Mouse (Mus musculus): ENCODE measurements around the gene Birc5. TPM values are rescaled to one million over a fixed set of nuclear protein-coding genes. Genes with fewer than 3 reads are reported as not detected.

The Birc5 gene
- 228 and 244 TPM in 2 replicates for polyA plus RNA-seq (2015; fragmentation: Nextera tagmentation; extraction: Ambion mirVana)

DNA sequence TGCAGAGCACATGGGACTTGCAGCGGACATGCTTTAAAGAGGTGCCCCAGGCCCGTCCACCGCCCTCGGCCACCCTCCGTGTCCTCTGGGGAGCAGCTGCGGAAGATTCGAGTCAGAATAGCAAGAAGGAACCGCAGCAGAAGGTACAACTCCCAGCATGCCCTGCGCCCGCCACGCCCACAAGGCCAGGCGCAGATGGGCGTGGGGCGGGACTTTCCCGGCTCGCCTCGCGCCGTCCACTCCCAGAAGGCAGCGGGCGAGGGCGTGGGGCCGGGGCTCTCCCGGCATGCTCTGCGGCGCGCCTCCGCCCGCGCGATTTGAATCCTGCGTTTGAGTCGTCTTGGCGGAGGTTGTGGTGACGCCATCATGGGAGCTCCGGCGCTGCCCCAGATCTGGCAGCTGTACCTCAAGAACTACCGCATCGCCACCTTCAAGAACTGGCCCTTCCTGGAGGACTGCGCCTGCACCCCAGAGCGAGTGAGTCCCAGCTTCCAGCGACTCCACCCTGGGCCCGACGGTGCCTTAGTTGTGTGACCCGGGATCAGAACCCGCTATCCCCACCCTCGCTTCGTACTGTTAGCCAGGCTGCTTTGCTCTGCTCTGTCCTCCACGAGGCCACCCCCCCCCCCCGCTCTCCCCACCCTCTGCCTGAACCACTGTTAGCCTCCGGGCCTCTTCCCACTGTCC is at the start of gene Birc5:
Birc5 (plus strand) TSS at position 267 of the 687 bp plus-strand sequence.
- peak within 1 kb of the TSS; percentile 92 for H3K9ac ChIP-seq (ENCODE audit: low read length)
- no peaks in the 10 kb centered on the region for H3K27me3 ChIP-seq (ENCODE audit: control insufficient read depth, insufficient read depth, low read length)
- H3K36me3 ChIP-seq (ENCODE audit: control insufficient read depth, insufficient read depth): peaks cover 14% of the 10 kb centered on the region
- H3K4me3 ChIP-seq (ENCODE audit: low read length): peak within 1 kb of the TSS; percentile 77
- H3K4me1 ChIP-seq (ENCODE audit: control insufficient read depth, insufficient read depth, low read length): peaks cover 18% of the 10 kb centered on the region
- peak within 1 kb of the TSS; percentile 86 for H3K4me2 ChIP-seq (ENCODE audit: low read depth, low read length)
- peak within 1 kb of the TSS; percentile 98 for H3K27ac ChIP-seq (ENCODE audit: low read length)
- ATAC-seq (replicated peaks; ENCODE audit: extremely low read depth, insufficient read depth, low FRiP score): peak; percentile 96
- H3K9me3 ChIP-seq (replicated peaks; ENCODE audit: control insufficient read depth, low read length): no peaks in the 10 kb centered on the region
- under 1% methylated on average over 51 of the region's 51 CpGs for WGBS

DNA sequence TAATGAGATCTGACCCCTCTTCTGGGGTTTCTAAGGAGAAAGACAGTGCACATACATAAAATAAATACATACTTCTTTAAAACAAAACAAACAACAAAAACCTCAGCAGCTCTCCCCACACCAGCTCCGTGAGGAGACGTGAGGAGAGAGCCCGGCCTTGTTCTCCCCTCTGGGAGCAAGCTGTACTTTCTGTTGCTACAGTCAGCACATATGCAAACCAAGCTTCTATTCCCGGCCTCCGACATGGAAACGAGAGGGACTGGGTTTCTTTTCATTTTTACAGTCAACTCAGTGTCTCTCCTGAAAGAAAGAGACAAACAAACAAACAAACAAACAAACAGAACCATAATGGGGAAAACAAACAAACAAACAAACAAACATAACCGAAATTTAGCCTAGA is 49.0 kb upstream of the Birc5 start:
- H3K4me3 ChIP-seq (ENCODE audit: low read length): no peak overlapping the region
- peaks cover 8% of the 10 kb centered on the region for H3K4me1 ChIP-seq (ENCODE audit: control insufficient read depth, insufficient read depth, low read length)
- no peak overlapping the region for H3K27ac ChIP-seq (ENCODE audit: low read length)
- no peak for ATAC-seq (replicated peaks; ENCODE audit: extremely low read depth, insufficient read depth, low FRiP score)
- no peaks in the 10 kb centered on the region for H3K9me3 ChIP-seq (replicated peaks; ENCODE audit: control insufficient read depth, low read length)
- no peaks in the 10 kb centered on the region for H3K36me3 ChIP-seq (ENCODE audit: control insufficient read depth, insufficient read depth)
- no peaks in the 10 kb centered on the region for H3K27me3 ChIP-seq (ENCODE audit: control insufficient read depth, insufficient read depth, low read length)
- no peak overlapping the region for H3K9ac ChIP-seq (ENCODE audit: low read length)
- H3K4me2 ChIP-seq (ENCODE audit: low read depth, low read length): no peak overlapping the region
- WGBS: 81% methylated on average over 7 of the region's 7 CpGs

DNA sequence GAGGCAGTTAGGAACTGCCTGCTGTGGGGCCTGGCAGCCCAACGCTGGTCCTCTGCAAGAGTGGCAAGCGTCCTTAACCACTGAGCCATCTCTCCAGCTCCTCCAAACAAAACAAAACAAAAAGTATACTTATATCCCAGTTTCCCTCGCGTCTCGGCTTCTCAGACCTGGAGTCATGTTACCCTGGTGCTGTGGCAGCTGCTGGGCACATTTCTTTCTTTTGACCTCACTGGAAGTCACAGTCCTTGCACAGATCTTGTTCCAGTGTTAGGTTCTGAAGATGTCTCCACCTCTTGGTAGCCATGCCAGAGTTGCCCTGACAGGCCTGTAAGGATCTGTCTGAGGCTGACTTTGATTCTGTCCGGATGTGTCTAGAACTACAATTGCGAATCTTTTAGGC is 47.4 kb upstream of the Birc5 start:
- Histone ChIP-seq H3K27me3 (ENCODE audit: control insufficient read depth, insufficient read depth, low read length) (no peaks in the 10 kb centered on the region), H3K36me3 (ENCODE audit: control insufficient read depth, insufficient read depth) (no peaks in the 10 kb centered on the region), H3K4me2 (ENCODE audit: low read depth, low read length) (no peak overlapping the region), H3K4me1 (ENCODE audit: control insufficient read depth, insufficient read depth, low read length) (peaks cover 8% of the 10 kb centered on the region), H3K4me3 (ENCODE audit: low read length) (no peak overlapping the region), H3K9ac (ENCODE audit: low read length) (no peak overlapping the region), H3K27ac (ENCODE audit: low read length) (no peak overlapping the region), H3K9me3 (replicated peaks; ENCODE audit: control insufficient read depth, low read length) (no peaks in the 10 kb centered on the region)
- WGBS: 71% methylated on average over 7 of the region's 7 CpGs
- ATAC-seq (replicated peaks; ENCODE audit: extremely low read depth, insufficient read depth, low FRiP score): no peak

DNA sequence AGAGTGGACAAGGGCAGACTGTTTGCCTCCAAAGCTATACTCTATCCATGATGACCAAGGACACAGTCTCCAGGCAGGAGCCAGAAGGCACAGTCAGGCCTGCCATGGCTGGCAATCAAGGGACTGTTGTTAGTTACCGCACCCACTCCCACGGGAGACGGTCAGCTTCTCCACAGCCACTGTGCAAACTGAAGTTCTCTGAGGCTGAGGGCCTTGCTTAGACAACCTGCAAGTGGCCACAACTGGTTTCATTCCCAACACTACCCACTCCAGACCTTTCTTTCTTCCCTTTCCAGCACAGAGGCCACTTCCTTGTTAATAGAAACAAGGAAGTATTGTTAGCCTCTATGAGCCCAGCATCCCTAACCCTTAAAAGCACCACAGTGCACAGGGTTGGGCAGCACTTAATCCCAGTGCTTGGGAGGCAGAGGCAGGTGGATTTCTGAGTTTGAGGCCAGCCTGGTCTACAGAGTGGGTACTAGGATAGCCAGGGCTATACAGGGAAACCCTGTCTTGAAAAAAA is 45.8 kb upstream of the Birc5 start:
- ATAC-seq (replicated peaks; ENCODE audit: extremely low read depth, insufficient read depth, low FRiP score): no peak

DNA sequence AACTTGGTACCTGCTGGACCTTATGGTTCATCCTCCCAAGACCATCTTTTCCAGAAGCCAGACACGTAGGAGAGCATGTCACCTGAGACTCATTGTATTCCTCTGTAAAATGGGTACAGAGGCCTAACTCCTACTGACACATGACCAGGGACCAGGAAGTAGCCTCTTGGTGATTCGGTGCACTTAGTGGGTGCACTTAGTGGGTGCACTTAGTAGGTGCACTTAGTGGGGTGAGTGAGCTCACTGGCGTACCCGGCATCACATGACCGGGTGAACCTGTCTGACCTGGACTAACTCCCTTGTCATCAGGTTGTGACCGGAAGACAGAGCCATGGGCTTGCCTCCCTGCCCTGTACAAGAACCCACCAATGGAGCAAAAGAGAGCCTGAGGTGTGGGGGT is 42.3 kb upstream of the Birc5 start:
- no peak overlapping the region for H3K4me3 ChIP-seq (ENCODE audit: low read length)
- H3K36me3 ChIP-seq (ENCODE audit: control insufficient read depth, insufficient read depth): no peaks in the 10 kb centered on the region
- no peak overlapping the region for H3K27ac ChIP-seq (ENCODE audit: low read length)
- no peak overlapping the region for H3K9ac ChIP-seq (ENCODE audit: low read length)
- H3K4me2 ChIP-seq (ENCODE audit: low read depth, low read length): no peak overlapping the region
- H3K9me3 ChIP-seq (replicated peaks; ENCODE audit: control insufficient read depth, low read length): no peaks in the 10 kb centered on the region
- WGBS: 93% methylated on average over 6 of the region's 6 CpGs
- peaks cover 17% of the 10 kb centered on the region for H3K4me1 ChIP-seq (ENCODE audit: control insufficient read depth, insufficient read depth, low read length)
- H3K27me3 ChIP-seq (ENCODE audit: control insufficient read depth, insufficient read depth, low read length): no peaks in the 10 kb centered on the region
- no peak for ATAC-seq (replicated peaks; ENCODE audit: extremely low read depth, insufficient read depth, low FRiP score)

More for the DNA sequence above, 45.8 kb upstream of the Birc5 start:
- 89% methylated on average over 3 of the region's 3 CpGs for WGBS
- H3K27ac ChIP-seq (ENCODE audit: low read length): no peak overlapping the region
- no peak overlapping the region for H3K4me2 ChIP-seq (ENCODE audit: low read depth, low read length)
- no peak overlapping the region for H3K9ac ChIP-seq (ENCODE audit: low read length)
- H3K4me3 ChIP-seq (ENCODE audit: low read length): no peak overlapping the region
- peaks cover 4% of the 10 kb centered on the region for H3K4me1 ChIP-seq (ENCODE audit: control insufficient read depth, insufficient read depth, low read length)
- no peaks in the 10 kb centered on the region for H3K36me3 ChIP-seq (ENCODE audit: control insufficient read depth, insufficient read depth)
- H3K9me3 ChIP-seq (replicated peaks; ENCODE audit: control insufficient read depth, low read length): no peaks in the 10 kb centered on the region
- H3K27me3 ChIP-seq (ENCODE audit: control insufficient read depth, insufficient read depth, low read length): no peaks in the 10 kb centered on the region

DNA sequence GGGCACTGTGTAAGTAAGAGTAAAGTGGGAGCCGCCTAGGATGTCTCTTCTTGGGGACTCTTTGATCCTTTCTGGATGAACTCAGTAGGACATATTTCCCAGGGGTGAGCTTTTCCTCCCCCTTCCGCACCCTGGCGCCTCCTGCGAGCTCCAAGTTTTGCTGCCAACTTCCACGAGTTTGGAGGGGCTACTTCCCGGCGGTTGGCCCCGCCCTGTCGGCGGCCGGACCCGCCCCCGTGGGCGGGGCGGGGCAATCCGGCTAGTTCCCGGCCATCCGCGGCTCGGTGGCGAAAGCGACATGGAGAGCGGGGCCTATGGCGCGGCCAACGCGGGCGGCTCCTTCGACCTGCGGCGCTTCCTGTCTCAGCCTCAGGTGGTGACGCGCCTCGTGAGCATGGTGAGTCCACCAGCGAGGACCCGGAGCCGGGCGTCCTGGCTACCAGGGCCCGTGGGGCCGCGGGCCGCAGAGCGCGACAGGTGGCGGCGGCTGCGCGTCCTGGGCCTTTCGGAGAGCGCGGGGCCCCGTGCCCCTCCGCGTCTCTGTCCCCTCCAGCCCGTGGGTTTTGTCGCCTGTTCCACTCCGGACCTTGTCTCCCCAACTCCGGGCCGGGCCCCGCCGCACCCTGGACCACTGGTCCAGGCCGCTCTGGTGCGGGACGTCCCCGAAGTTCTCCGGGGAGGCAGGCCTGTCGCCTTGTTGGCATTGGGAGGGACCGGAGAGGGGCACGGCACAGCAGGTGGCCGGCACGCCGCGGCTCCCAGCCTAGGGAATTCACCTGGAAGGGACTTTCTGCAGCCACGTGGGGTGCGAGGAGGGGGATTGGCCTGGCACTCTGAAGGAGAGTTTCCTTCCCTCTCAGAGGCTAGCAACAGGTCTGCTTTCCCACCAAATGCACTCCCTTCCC is 39.4 kb upstream of the Birc5 start, which contains the start of the genes Gm20708 and Syngr2:
Gm20708 (plus strand) TSS at position 262 of the 905 bp plus-strand sequence.
Syngr2 (plus strand) TSS at position 262 of the 905 bp plus-strand sequence.
- Histone ChIP-seq H3K4me1 (ENCODE audit: control insufficient read depth, insufficient read depth, low read length) (peaks cover 27% of the 10 kb centered on the region), H3K4me3 (ENCODE audit: low read length) (peak within 1 kb of the TSS; percentile 90), H3K27me3 (ENCODE audit: control insufficient read depth, insufficient read depth, low read length) (no peaks in the 10 kb centered on the region), H3K4me2 (ENCODE audit: low read depth, low read length) (peak within 1 kb of the TSS; percentile 79), H3K9ac (ENCODE audit: low read length) (peak within 1 kb of the TSS; percentile 95), H3K9me3 (replicated peaks; ENCODE audit: control insufficient read depth, low read length) (no peaks in the 10 kb centered on the region), H3K27ac (ENCODE audit: low read length) (peak within 1 kb of the TSS; percentile 85), H3K36me3 (ENCODE audit: control insufficient read depth, insufficient read depth) (peaks cover 12% of the 10 kb centered on the region)
- under 1% methylated on average over 75 of the region's 75 CpGs for WGBS
- ATAC-seq (replicated peaks; ENCODE audit: extremely low read depth, insufficient read depth, low FRiP score): peak; percentile 69

DNA sequence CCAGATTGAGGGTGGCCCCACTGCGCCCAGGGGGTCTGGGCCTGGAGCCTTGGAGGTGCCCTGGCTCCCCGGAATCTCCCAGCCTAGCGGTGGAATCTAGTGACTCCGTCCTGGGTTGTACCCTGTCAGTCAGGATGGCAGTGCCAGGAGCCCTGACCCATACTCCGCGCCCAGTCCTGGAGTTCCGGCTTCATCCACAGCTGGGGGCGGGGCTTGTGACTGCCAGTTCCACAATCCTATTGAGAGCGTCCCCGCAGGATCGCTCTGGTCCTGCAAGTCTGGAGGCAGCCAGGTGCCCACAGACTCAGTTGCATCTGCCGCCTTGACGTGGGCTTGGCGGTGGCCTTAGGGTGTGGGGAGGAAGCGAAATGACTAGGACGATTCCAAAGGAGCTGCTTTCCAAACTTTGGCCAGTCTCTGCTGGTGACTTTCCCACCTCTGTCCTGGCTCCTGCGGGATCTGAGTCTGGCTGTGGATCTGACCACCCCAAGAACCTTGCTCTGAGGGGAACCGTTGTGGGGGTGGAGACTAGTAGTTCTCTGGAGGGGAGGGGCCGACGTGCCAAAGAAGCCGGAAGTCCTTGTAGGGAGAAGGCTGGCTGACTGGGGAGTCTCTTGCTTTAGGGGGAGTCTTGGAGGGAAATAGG is 38.5 kb upstream of the Birc5 start:
- no peaks in the 10 kb centered on the region for H3K9me3 ChIP-seq (replicated peaks; ENCODE audit: control insufficient read depth, low read length)
- H3K9ac ChIP-seq (ENCODE audit: low read length): peak overlapping the region; percentile 95
- no peaks in the 10 kb centered on the region for H3K27me3 ChIP-seq (ENCODE audit: control insufficient read depth, insufficient read depth, low read length)
- peaks cover 20% of the 10 kb centered on the region for H3K36me3 ChIP-seq (ENCODE audit: control insufficient read depth, insufficient read depth)
- peak overlapping the region; percentile 85 for H3K27ac ChIP-seq (ENCODE audit: low read length)
- ATAC-seq (replicated peaks; ENCODE audit: extremely low read depth, insufficient read depth, low FRiP score): peak; percentile 76
- under 1% methylated on average over 21 of the region's 21 CpGs for WGBS
- peak overlapping the region; percentile 79 for H3K4me2 ChIP-seq (ENCODE audit: low read depth, low read length)
- peak overlapping the region; percentile 90 for H3K4me3 ChIP-seq (ENCODE audit: low read length)
- peaks cover 34% of the 10 kb centered on the region for H3K4me1 ChIP-seq (ENCODE audit: control insufficient read depth, insufficient read depth, low read length)

DNA sequence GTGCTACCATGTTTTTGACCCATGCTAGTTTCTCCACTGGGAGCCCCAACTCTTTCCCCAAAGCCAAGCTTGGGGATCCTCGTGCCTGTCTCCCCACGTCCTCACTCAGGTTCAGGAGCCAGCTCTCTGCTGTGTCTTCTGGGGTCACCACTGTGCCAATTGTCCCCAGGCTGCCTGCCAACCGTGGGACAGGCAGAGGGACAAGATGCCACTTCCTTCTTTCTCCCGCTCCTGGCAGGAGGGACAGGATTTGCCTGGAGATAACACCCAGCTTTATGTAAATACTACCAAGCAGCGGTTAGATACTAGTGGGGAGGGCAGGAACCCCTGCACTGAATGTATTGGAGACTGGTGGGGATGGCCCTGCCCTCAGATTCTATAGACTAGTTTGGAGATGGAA is 35.2 kb upstream of the Birc5 start:
- peaks cover 42% of the 10 kb centered on the region for H3K4me1 ChIP-seq (ENCODE audit: control insufficient read depth, insufficient read depth, low read length)
- ATAC-seq (replicated peaks; ENCODE audit: extremely low read depth, insufficient read depth, low FRiP score): no peak
- no peaks in the 10 kb centered on the region for H3K27me3 ChIP-seq (ENCODE audit: control insufficient read depth, insufficient read depth, low read length)
- no peak overlapping the region for H3K4me2 ChIP-seq (ENCODE audit: low read depth, low read length)
- no peak overlapping the region for H3K9ac ChIP-seq (ENCODE audit: low read length)
- peaks cover 42% of the 10 kb centered on the region for H3K36me3 ChIP-seq (ENCODE audit: control insufficient read depth, insufficient read depth)
- WGBS: 45% methylated on average over 5 of the region's 5 CpGs
- H3K9me3 ChIP-seq (replicated peaks; ENCODE audit: control insufficient read depth, low read length): no peaks in the 10 kb centered on the region
- peak overlapping the region; percentile 41; the same call in 1 of the 2 replicates for H3K27ac ChIP-seq (ENCODE audit: low read length)
- no peak overlapping the region for H3K4me3 ChIP-seq (ENCODE audit: low read length)
